23 mouse cellular contexts compared by ENCODE assay signal in genomic region chr4:95325861-95326260, GRCm38 (mm10).
DNase-seq lines count a peak whose midpoint lies in the region; ATAC-seq lines count a peak whose summit lies in the region.
"Had no signal": no experiment of that assay in that cellular context is flagged by ENCODE, and none has a peak within 500 bp of the region (broad histone marks: within the 10 kb centered on the region; RNA-seq: fewer than 3 reads in every experiment).

No protein-coding gene starts in this region.

- ATAC-seq in common myeloid progenitor, adult 5-6 weeks (replicated peaks; ENCODE audit: low read depth, poor library complexity, severe bottlenecking): peak; percentile 56
- ATAC-seq in granulocyte monocyte progenitor cell, adult 5-6 weeks (replicated peaks; ENCODE audit: poor library complexity, severe bottlenecking): peak; percentile 92
- ATAC-seq in megakaryocyte progenitor cell, adult 5-6 weeks (replicated peaks; ENCODE audit: poor library complexity): peak; percentile 79
- ATAC-seq in forebrain, embryonic 15.5 days (replicated peaks): no peak
- ATAC-seq: forebrain, embryonic 14.5 days; forebrain, postnatal 0 days had no signal

- no peak overlapping the region for H3K9ac ChIP-seq in forebrain, embryonic 15.5 days (replicated peaks)
- H3K9ac ChIP-seq: embryonic facial prominence, embryonic 13.5 days; embryonic facial prominence, embryonic 15.5 days; forebrain, embryonic 12.5 days; forebrain, postnatal 0 days had no signal

- no peaks in the 10 kb centered on the region for H3K27me3 ChIP-seq in splenic B cell, adult 2 months (ENCODE audit: control insufficient read depth, insufficient read depth, low read length, poor library complexity, severe bottlenecking)
- H3K27me3 ChIP-seq in forebrain, embryonic 15.5 days: no peaks in the 10 kb centered on the region
- H3K27me3 ChIP-seq: embryonic facial prominence, embryonic 13.5 days; embryonic facial prominence, embryonic 15.5 days; forebrain, embryonic 12.5 days had no signal

- no peaks in the 10 kb centered on the region for H3K4me1 ChIP-seq in forebrain, embryonic 15.5 days
- H3K4me1 ChIP-seq: embryonic facial prominence, embryonic 13.5 days; embryonic facial prominence, embryonic 15.5 days; forebrain, embryonic 10.5 days; forebrain, embryonic 12.5 days had no signal

- peak; percentile 19 for DNase-seq in splenic B cell, adult 2 months (ENCODE audit: low read depth, low spot score)
- no peak for DNase-seq in embryo, embryonic 9.5 days (ENCODE audit: extremely low spot score)
- DNase-seq in layer of hippocampus, postnatal 10 days (ENCODE audit: low spot score in 2 of 2): no peak
- DNase-seq: adrenal gland, adult 2 months; adrenal gland, postnatal 10 days; adrenal gland, postnatal 25 days; cerebellum, adult 11 months; cerebellum, adult 18-20 months; cerebellum, adult 8-10 months; cerebellum, adult 9-11 months; cerebellum, postnatal 14 days; cerebellum, postnatal 36 days; forebrain, postnatal 0 days had no signal

- no peaks in the 10 kb centered on the region for H3K9me3 ChIP-seq in forebrain, embryonic 15.5 days
- H3K9me3 ChIP-seq: embryonic facial prominence, embryonic 13.5 days; embryonic facial prominence, embryonic 15.5 days; forebrain, embryonic 10.5 days; forebrain, embryonic 12.5 days had no signal

- H3K4me3 ChIP-seq in forebrain, embryonic 15.5 days: no peak overlapping the region
- H3K4me3 ChIP-seq: embryonic facial prominence, embryonic 13.5 days; embryonic facial prominence, embryonic 15.5 days; erythroblast, embryonic 14.5 days; forebrain, embryonic 10.5 days; forebrain, embryonic 12.5 days had no signal

- H3K36me3 ChIP-seq in splenic B cell, adult 2 months (ENCODE audit: control insufficient read depth, insufficient read depth, low read length, poor library complexity, severe bottlenecking): no peaks in the 10 kb centered on the region
- no peaks in the 10 kb centered on the region for H3K36me3 ChIP-seq in forebrain, embryonic 15.5 days
- H3K36me3 ChIP-seq: embryonic facial prominence, embryonic 13.5 days; embryonic facial prominence, embryonic 15.5 days; forebrain, embryonic 10.5 days; forebrain, embryonic 12.5 days had no signal

- WGBS in forebrain, embryonic 15.5 days: 71% methylated on average over 1 of the region's 1 CpGs

- no peak overlapping the region for H3K4me2 ChIP-seq in forebrain, embryonic 15.5 days (replicated peaks)
- H3K4me2 ChIP-seq: embryonic facial prominence, embryonic 13.5 days; embryonic facial prominence, embryonic 15.5 days; forebrain, embryonic 12.5 days had no signal

- no peak overlapping the region for H3K27ac ChIP-seq in forebrain, embryonic 15.5 days (replicated peaks)
- H3K27ac ChIP-seq: embryonic facial prominence, embryonic 13.5 days; embryonic facial prominence, embryonic 15.5 days; forebrain, embryonic 10.5 days; forebrain, embryonic 12.5 days had no signal
